ENCODE assay signal across 19 mouse cellular contexts in the genomic region with DNA sequence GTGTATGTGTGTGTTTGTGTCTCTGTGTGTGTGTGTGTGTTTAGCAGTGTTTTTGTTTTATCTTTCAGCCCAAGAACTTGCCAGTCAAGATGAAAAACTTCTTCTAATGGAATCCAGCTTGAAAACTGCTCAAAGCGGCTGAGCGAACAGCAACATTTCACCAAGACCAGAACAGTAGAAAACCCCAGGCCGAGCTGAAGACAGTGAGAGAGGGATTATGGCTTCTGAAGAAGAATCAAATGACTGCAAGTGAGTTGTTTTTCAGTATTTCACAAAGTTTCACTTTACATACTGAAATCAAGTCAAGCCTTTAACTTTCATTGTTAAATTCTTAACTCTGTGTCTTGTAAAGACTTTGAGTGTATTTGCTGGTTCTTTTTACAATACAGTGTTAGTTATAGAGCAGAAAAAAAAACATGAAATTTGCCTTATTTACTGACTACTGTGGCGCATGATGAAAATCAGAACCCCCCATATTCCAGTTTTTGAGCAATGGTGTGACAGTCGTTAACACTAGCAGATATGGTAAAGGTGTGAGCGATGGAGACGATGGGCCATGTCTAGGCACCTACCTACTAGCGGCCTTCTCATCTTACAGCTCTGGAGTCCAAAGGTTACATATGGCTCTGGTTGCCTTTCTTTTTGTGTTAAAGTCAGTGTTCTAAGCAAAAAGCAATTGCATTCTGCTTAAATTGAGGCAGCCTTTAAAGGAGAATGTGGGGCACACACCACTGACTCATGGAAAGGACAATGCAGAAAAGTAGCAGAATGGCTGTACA.
DNase-seq lines count a peak whose midpoint lies in the region; ATAC-seq and TF ChIP-seq lines count a peak whose summit lies in the region.
"Had no signal": no experiment of that assay in that cellular context is flagged by ENCODE, and none has a peak within 500 bp of the region (broad histone marks: within the 10 kb centered on the region; RNA-seq: fewer than 3 reads in every experiment).

No protein-coding gene starts in this region.

- H3K9ac ChIP-seq in hindbrain, embryonic 13.5 days, result no peak overlapping the region
- no peak overlapping the region for H3K9ac ChIP-seq in embryonic facial prominence, embryonic 12.5 days
- H3K9ac ChIP-seq in limb, embryonic 11.5 days (ENCODE audit: low read length), result no peak overlapping the region
- H3K9ac ChIP-seq: heart, embryonic 12.5 days; lung, embryonic 15.5 days; neural tube, embryonic 13.5 days had no signal

- H3K36me3 ChIP-seq in hindbrain, embryonic 10.5 days, result no peaks in the 10 kb centered on the region
- no peaks in the 10 kb centered on the region for H3K36me3 ChIP-seq in hindbrain, embryonic 13.5 days
- H3K36me3 ChIP-seq in embryonic facial prominence, embryonic 12.5 days, result no peaks in the 10 kb centered on the region
- H3K36me3 ChIP-seq in limb, embryonic 11.5 days (ENCODE audit: control insufficient read depth, insufficient read depth, low read length), result no peaks in the 10 kb centered on the region
- H3K36me3 ChIP-seq: heart, embryonic 12.5 days; lung, embryonic 15.5 days; neural tube, embryonic 13.5 days had no signal

- WGBS in hindbrain, embryonic 10.5 days, result 75% methylated on average over 8 of the region's 8 CpGs
- 81% methylated on average over 8 of the region's 8 CpGs for whole genome bisulfite sequencing in hindbrain, embryonic 13.5 days
- WGBS in embryonic facial prominence, embryonic 12.5 days, result 33% methylated on average over 8 of the region's 8 CpGs
- WGBS in limb, embryonic 11.5 days, result 13% methylated on average over 8 of the region's 8 CpGs

- H3K4me2 ChIP-seq in hindbrain, embryonic 13.5 days, result no peak overlapping the region
- 0 out of 2 replicates have a peak overlapping the region, but pooled peaks have one; percentile 11 for H3K4me2 ChIP-seq in embryonic facial prominence, embryonic 12.5 days (replicated peaks)
- H3K4me2 ChIP-seq in limb, embryonic 11.5 days (ENCODE audit: low read depth, severe bottlenecking), result no peak overlapping the region
- H3K4me2 ChIP-seq: heart, embryonic 12.5 days; lung, embryonic 15.5 days; neural tube, embryonic 13.5 days had no signal

- H3K4me1 ChIP-seq in hindbrain, embryonic 10.5 days (replicated peaks), result no peaks in the 10 kb centered on the region
- H3K4me1 ChIP-seq in hindbrain, embryonic 13.5 days (replicated peaks), result no peaks in the 10 kb centered on the region
- H3K4me1 ChIP-seq in embryonic facial prominence, embryonic 12.5 days, result no peaks in the 10 kb centered on the region
- no peaks in the 10 kb centered on the region for H3K4me1 ChIP-seq in limb, embryonic 11.5 days (ENCODE audit: control insufficient read depth, insufficient read depth, low read length)
- H3K4me1 ChIP-seq: heart, embryonic 12.5 days; lung, embryonic 15.5 days had no signal

- H3K27ac ChIP-seq in hindbrain, embryonic 10.5 days, result no peak overlapping the region
- no peak overlapping the region for H3K27ac ChIP-seq in hindbrain, embryonic 13.5 days
- peak overlapping the region; percentile 84 for H3K27ac ChIP-seq in embryonic facial prominence, embryonic 12.5 days
- peak overlapping the region; percentile 68; the same call in 1 of the 2 replicates for H3K27ac ChIP-seq in limb, embryonic 11.5 days (replicated peaks; ENCODE audit: low read depth, low read length)
- H3K27ac ChIP-seq: lung, embryonic 15.5 days; neural tube, embryonic 13.5 days had no signal

- H3K4me3 ChIP-seq in hindbrain, embryonic 10.5 days, result no peak overlapping the region
- no peak overlapping the region for H3K4me3 ChIP-seq in hindbrain, embryonic 13.5 days
- no peak overlapping the region for H3K4me3 ChIP-seq in embryonic facial prominence, embryonic 12.5 days
- H3K4me3 ChIP-seq in limb, embryonic 11.5 days (ENCODE audit: low read depth, low read length), result no peak overlapping the region
- H3K4me3 ChIP-seq: heart, embryonic 12.5 days; lung, embryonic 15.5 days; neural tube, embryonic 13.5 days had no signal

- no peak for ATAC-seq in hindbrain, embryonic 13.5 days (ENCODE audit: low FRiP score)
- ATAC-seq in embryonic facial prominence, embryonic 12.5 days (ENCODE audit: insufficient number of reproducible peaks, insufficient read depth, low FRiP score, low TSS enrichment), result 0 out of 2 replicates have a peak, but pooled peaks have one; percentile 35
- ATAC-seq in limb, embryonic 11.5 days (ENCODE audit: insufficient number of reproducible peaks, low FRiP score, low TSS enrichment, low read depth), result peak; percentile 74; the same call in 1 of the 2 replicates
- ATAC-seq: intestine, postnatal 0 days had no signal

- no peaks in the 10 kb centered on the region for H3K9me3 ChIP-seq in hindbrain, embryonic 10.5 days
- H3K9me3 ChIP-seq in hindbrain, embryonic 13.5 days, result no peaks in the 10 kb centered on the region
- H3K9me3 ChIP-seq in embryonic facial prominence, embryonic 12.5 days, result no peaks in the 10 kb centered on the region
- no peaks in the 10 kb centered on the region for H3K9me3 ChIP-seq in limb, embryonic 11.5 days (ENCODE audit: control insufficient read depth, low read length)
- H3K9me3 ChIP-seq: heart, embryonic 12.5 days; lung, embryonic 15.5 days; neural tube, embryonic 13.5 days had no signal

- H3K27me3 ChIP-seq in hindbrain, embryonic 10.5 days (ENCODE audit: insufficient read depth, poor library complexity, severe bottlenecking), result no peaks in the 10 kb centered on the region
- no peaks in the 10 kb centered on the region for H3K27me3 ChIP-seq in hindbrain, embryonic 13.5 days
- no peaks in the 10 kb centered on the region for H3K27me3 ChIP-seq in embryonic facial prominence, embryonic 12.5 days
- H3K27me3 ChIP-seq in limb, embryonic 11.5 days (ENCODE audit: control insufficient read depth, insufficient read depth, low read length), result no peaks in the 10 kb centered on the region
- H3K27me3 ChIP-seq: heart, embryonic 12.5 days; lung, embryonic 15.5 days; neural tube, embryonic 13.5 days had no signal

- no peak for TF ChIP-seq POLR2A in brain, embryonic 14.5 days (IDR thresholded peaks at IDR 0.05; ENCODE audit: borderline replicate concordance, extremely low read depth, insufficient read depth, insufficient read length, poor library complexity, severe bottlenecking)

- TF ChIP-seq CTCF in brain, embryonic 14.5 days (IDR thresholded peaks at IDR 0.05; ENCODE audit: borderline replicate concordance, extremely low read depth, insufficient read depth, insufficient read length), result no peak

- DNase-seq in hindbrain, embryonic 10.5 days (ENCODE audit: low spot score), result peak; percentile 4
- peak; percentile 26 for DNase-seq in brain, embryonic 14.5 days (ENCODE audit: low read depth)
- peak; percentile 59 for DNase-seq in limb, embryonic 11.5 days (ENCODE audit: low spot score)
- DNase-seq in adrenal gland, postnatal 10 days, result no peak
- DNase-seq in spleen, postnatal 4 days (ENCODE audit: low spot score in 2 of 2), result no peak
- DNase-seq in heart, adult 18-20 months, result no peak
- DNase-seq: adrenal gland, adult 8-10 months; cerebellum, adult 9-10 months; gastrocnemius, postnatal 14 days; heart, postnatal 36 days; kidney, postnatal 4 days; right cerebral cortex, postnatal 4 days; thymus, adult 18-20 months had no signal

Comparison
In these comparisons a context has a peak if more than half of its experiments do, and no peak if none do; other contexts are left out.
1. DNase-seq: peak in hindbrain, embryonic 10.5 days (single experiment), brain, embryonic 14.5 days (single experiment) and limb, embryonic 11.5 days (single experiment); none in adrenal gland, postnatal 10 days (single experiment), spleen, postnatal 4 days (0 of 2) and heart, adult 18-20 months (0 of 2).
2. H3K27ac ChIP-seq: peak in embryonic facial prominence, embryonic 12.5 days (single experiment) and limb, embryonic 11.5 days (single experiment); none in hindbrain, embryonic 10.5 days (single experiment) and hindbrain, embryonic 13.5 days (single experiment).